Comparison of ENCODE assay signal across 9 mouse cellular contexts in the genomic region with DNA sequence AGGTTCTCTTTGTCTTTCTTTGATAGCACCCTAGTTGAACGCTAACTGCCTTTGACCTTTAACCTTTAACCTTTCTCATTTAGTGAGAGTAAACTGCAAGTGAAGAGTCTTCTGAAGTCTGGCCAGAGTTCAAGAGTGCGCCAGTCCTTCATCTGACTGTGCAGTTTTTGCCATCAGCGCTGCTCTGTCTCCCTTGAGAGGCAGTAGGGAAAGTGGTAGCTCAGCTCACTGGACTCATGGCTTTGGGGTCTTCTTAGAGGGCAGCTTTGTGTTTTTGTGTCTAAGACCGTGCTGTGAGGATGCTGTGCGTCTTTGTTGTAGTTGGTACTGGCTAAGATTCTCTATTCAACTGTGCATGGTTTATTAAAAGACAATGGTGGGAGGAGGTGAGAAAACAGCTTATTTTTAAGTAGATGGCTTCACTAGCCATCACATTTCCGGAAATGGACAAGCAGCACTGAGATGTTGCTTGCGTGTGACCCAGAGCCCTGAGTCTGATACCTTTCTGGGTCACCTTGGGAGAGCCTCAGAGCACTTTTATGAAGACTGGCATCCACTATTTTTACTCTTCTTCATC. TPM values are rescaled to one million over a fixed set of nuclear protein-coding genes. Genes with fewer than 3 reads are reported as not detected.
DNase-seq lines count a peak whose midpoint lies in the region; ATAC-seq and TF ChIP-seq lines count a peak whose summit lies in the region.
"Had no signal": no experiment of that assay in that cellular context is flagged by ENCODE, and none has a peak within 500 bp of the region (broad histone marks: within the 10 kb centered on the region; RNA-seq: fewer than 3 reads in every experiment).

No protein-coding gene starts in this region.

- H3K9me3 ChIP-seq in heart, embryonic 12.5 days (replicated peaks): no peaks in the 10 kb centered on the region
- H3K9me3 ChIP-seq in MEL (replicated peaks; ENCODE audit: insufficient read depth, low read length): no peaks in the 10 kb centered on the region
- no peaks in the 10 kb centered on the region for H3K9me3 ChIP-seq in hindbrain, embryonic 16.5 days (ENCODE audit: control insufficient read depth, low read length)
- H3K9me3 ChIP-seq in liver, embryonic 16.5 days (replicated peaks; ENCODE audit: control insufficient read depth, low read length): no peaks in the 10 kb centered on the region

- H3K4me1 ChIP-seq in heart, embryonic 12.5 days (replicated peaks): peaks cover 40% of the 10 kb centered on the region
- H3K4me1 ChIP-seq in MEL (ENCODE audit: control insufficient read depth in 1 of 2, insufficient read depth in 2 of 2, low read length in 2 of 2): peaks cover 10 to 22% of the 10 kb centered on the region in 2 experiments; a peak in 3 of 4 replicates
- peaks cover 22% of the 10 kb centered on the region for H3K4me1 ChIP-seq in hindbrain, embryonic 16.5 days (ENCODE audit: control insufficient read depth, insufficient read depth, low read depth, low read length)
- H3K4me1 ChIP-seq in liver, embryonic 16.5 days (ENCODE audit: control insufficient read depth, low read depth, low read length): peaks cover 53% of the 10 kb centered on the region

- 0 out of 4 replicates have a peak, but pooled peaks of 1 of the 2 experiments have one; percentile 0 for TF ChIP-seq EP300 in MEL (IDR thresholded peaks at IDR 0.05; ENCODE audit: low read depth in 1 of 2, low read length in 2 of 2)

- no peak for TF ChIP-seq POLR2A in MEL (IDR thresholded peaks at IDR 0.05; ENCODE audit: control insufficient read depth in 1 of 2, insufficient read depth in 1 of 2, low read depth in 1 of 2, low read length in 2 of 2, poor library complexity in 1 of 2)

- H3K4me3 ChIP-seq in heart, embryonic 12.5 days: peak overlapping the region; percentile 90; the same call in 1 of the 2 replicates
- peak overlapping the region in 1 of 2 experiments; percentile 100; a peak in 1 of 4 replicates for H3K4me3 ChIP-seq in MEL (ENCODE audit: control insufficient read depth in 1 of 2, insufficient read depth in 1 of 2, low read depth in 2 of 2, low read length in 2 of 2)
- peak overlapping the region; percentile 97; the same call in 1 of the 2 replicates for H3K4me3 ChIP-seq in hindbrain, embryonic 16.5 days (ENCODE audit: low read length)
- no peak overlapping the region; the same call in 1 of the 2 replicates for H3K4me3 ChIP-seq in liver, embryonic 16.5 days (ENCODE audit: low read depth, low read length)

- peaks cover 60% of the 10 kb centered on the region for H3K79me2 ChIP-seq in MEL (ENCODE audit: control insufficient read depth, insufficient read depth, low read length, poor library complexity)

- no peak for ATAC-seq in heart, embryonic 12.5 days (ENCODE audit: insufficient number of reproducible peaks, low FRiP score)
- ATAC-seq in hindbrain, embryonic 16.5 days: no peak
- ATAC-seq in liver, embryonic 16.5 days (ENCODE audit: low read depth): no peak

- TF ChIP-seq RAD21 in MEL (IDR thresholded peaks at IDR 0.05; ENCODE audit: low read depth, low read length): no peak

- H3K9ac ChIP-seq in heart, embryonic 12.5 days: no peak overlapping the region
- no peak overlapping the region for H3K9ac ChIP-seq in MEL (ENCODE audit: control insufficient read depth, low read depth, low read length, poor library complexity, severe bottlenecking)
- H3K9ac ChIP-seq in hindbrain, embryonic 16.5 days (ENCODE audit: low read depth, low read length): no peak overlapping the region
- no peak overlapping the region; the same call in 1 of the 2 replicates for H3K9ac ChIP-seq in liver, embryonic 16.5 days (ENCODE audit: low read depth, low read length)

- DNase-seq in heart, postnatal 36 days: no peak
- DNase-seq in MEL (ENCODE audit: low read depth, low spot score): no peak
- DNase-seq in urinary bladder, postnatal 36 days (ENCODE audit: low spot score in 2 of 2): no peak
- no peak for DNase-seq in thymus, postnatal 4 days
- DNase-seq in spleen, postnatal 14 days (ENCODE audit: low spot score in 2 of 2): no peak

- intact Hi-C loops in heart, postnatal 36 days (cut with DNase I): no loop called here

- H3K27ac ChIP-seq in heart, embryonic 12.5 days (ENCODE audit: poor library complexity, severe bottlenecking): no peak overlapping the region
- H3K27ac ChIP-seq in MEL (ENCODE audit: control insufficient read depth, low read depth, low read length): no peak overlapping the region
- no peak overlapping the region for H3K27ac ChIP-seq in hindbrain, embryonic 16.5 days (ENCODE audit: low read depth, low read length)
- H3K27ac ChIP-seq in liver, embryonic 16.5 days (ENCODE audit: low read length): peak overlapping the region; percentile 35
- H3K27ac ChIP-seq: heart, adult 2 months had no signal

- H3K4me2 ChIP-seq in heart, embryonic 12.5 days: peak overlapping the region; percentile 77
- peak overlapping the region; percentile 70 for H3K4me2 ChIP-seq in hindbrain, embryonic 16.5 days (ENCODE audit: low read length)
- H3K4me2 ChIP-seq in liver, embryonic 16.5 days (ENCODE audit: low read depth, low read length): peak overlapping the region; percentile 90

- H3K36me3 ChIP-seq in heart, embryonic 12.5 days: no peaks in the 10 kb centered on the region; the same call in 1 of the 2 replicates
- peaks cover 0 to 21% of the 10 kb centered on the region in 2 experiments; a peak in 3 of 4 replicates for H3K36me3 ChIP-seq in MEL (ENCODE audit: control insufficient read depth in 1 of 2, insufficient read depth in 2 of 2, low read length in 2 of 2)
- no peaks in the 10 kb centered on the region for H3K36me3 ChIP-seq in hindbrain, embryonic 16.5 days (ENCODE audit: control insufficient read depth, insufficient read depth, low read length)
- no peaks in the 10 kb centered on the region for H3K36me3 ChIP-seq in liver, embryonic 16.5 days (ENCODE audit: control insufficient read depth, insufficient read depth)

- H3K27me3 ChIP-seq in heart, embryonic 12.5 days (replicated peaks): no peaks in the 10 kb centered on the region
- H3K27me3 ChIP-seq in MEL (ENCODE audit: control insufficient read depth in 1 of 2, insufficient read depth in 2 of 2, low read length in 2 of 2): no peaks in the 10 kb centered on the region
- H3K27me3 ChIP-seq in hindbrain, embryonic 16.5 days (replicated peaks; ENCODE audit: control insufficient read depth, insufficient read depth, low read length): 0 out of 2 replicates have a peak, but pooled peaks cover 2% of the 10 kb centered on the region
- no peaks in the 10 kb centered on the region for H3K27me3 ChIP-seq in liver, embryonic 16.5 days (ENCODE audit: control insufficient read depth, insufficient read depth, low read depth, low read length)

- 73% methylated on average over 7 of the region's 7 CpGs for whole genome bisulfite sequencing in heart, embryonic 12.5 days
- WGBS in hindbrain, embryonic 16.5 days: 42% methylated on average over 7 of the region's 7 CpGs
- 59% methylated on average over 7 of the region's 7 CpGs for WGBS in liver, embryonic 16.5 days (ENCODE audit: insufficient replicate concordance)

- TF ChIP-seq CTCF in MEL (IDR thresholded peaks at IDR 0.05 in 2 of 3, conservative IDR thresholded peaks at IDR 0.05 in 1 of 3; ENCODE audit: control insufficient read depth in 1 of 3, insufficient read depth in 1 of 3, low read depth in 2 of 3, low read length in 3 of 3, poor library complexity in 1 of 3, severe bottlenecking in 1 of 3): no peak

TF ChIP-seq in MEL, 35 proteins besides CTCF, POLR2A, EP300 and RAD21:
- 0 out of 2 replicates have a peak, but pooled peaks have one; percentile 20 for TF ChIP-seq CHD1 (IDR thresholded peaks at IDR 0.05; ENCODE audit: low read depth, low read length)
- no peak for TF ChIP-seq NELFE (IDR thresholded peaks at IDR 0.05; ENCODE audit: low read depth, low read length)
- 0 out of 2 replicates have a peak, but pooled peaks have one; percentile 10 for TF ChIP-seq CHD2 (IDR thresholded peaks at IDR 0.05; ENCODE audit: low read length)

RNA-seq across cellular contexts. Expression of gene Mtmr12, which starts 1.9 kb away (rescaled TPM):
- 16.5 and 16.7 TPM in 2 replicates for polyA plus RNA-seq in heart, embryonic 12.5 days (2016; fragmentation: Nextera tagmentation; extraction: Ambion mirVana)
- 10 to 100 TPM in 1 of 2 experiments, 1 to 10 TPM in 1; 9.5 to 10.0 TPM for total RNA-seq in heart, postnatal 36 days (2021)
- 14.3 and 18.0 TPM in 2 replicates for total RNA-seq in MEL (2012; rRNA removed)
- 10 to 100 TPM in 1 of 2 experiments, not detected in 1; 38.2 TPM for polyA plus RNA-seq in MEL (2012; ENCODE audit: insufficient read depth in 1 of 2, insufficient read length in 2 of 2, low read depth in 1 of 2, low replicate concordance in 2 of 2, missing spikeins in 1 of 2)
- polyA plus RNA-seq in hindbrain, embryonic 16.5 days (2015; fragmentation: Nextera tagmentation; extraction: Ambion mirVana): 7.1 and 9.1 TPM in 2 replicates
- 6.7 and 8.0 TPM in 2 replicates for polyA plus RNA-seq in liver, embryonic 16.5 days (2015; fragmentation: Nextera tagmentation; extraction: Ambion mirVana)
